Mouse (Mus musculus): Measurements from ENCODE around the gene Brwd1.
"Not testable (repeated sequence)": the region's sequence is repeated elsewhere in the genome, so short reads cannot be mapped to it uniquely, and the experiment has no call there.

The Brwd1 gene

DNA sequence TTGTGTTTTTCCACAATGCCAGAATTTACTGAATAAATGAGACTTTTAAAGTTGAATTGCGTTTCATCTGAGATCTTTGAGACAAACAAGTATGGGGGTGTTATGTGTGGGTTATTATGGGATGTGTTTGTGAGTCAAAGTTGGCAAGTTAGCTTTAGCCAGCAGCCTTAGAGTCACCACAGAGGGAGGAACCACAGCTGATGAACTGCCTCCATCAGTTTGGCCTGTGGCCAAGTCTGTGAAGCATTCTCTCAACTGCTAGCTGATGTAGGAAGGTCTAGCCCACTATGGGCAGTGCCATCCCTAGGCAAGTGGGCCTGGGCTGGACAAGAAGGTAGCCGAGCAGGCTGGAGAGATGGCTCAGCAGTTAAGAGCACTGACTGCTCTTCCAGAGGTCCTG, 111.5 kb downstream of the Brwd1 start:
- no peak for DNase-seq

- DNase-seq = no peak
Measured at GRCm38 (mm10) chr16:95967455-95967854, 114.9 kb downstream of the Brwd1 start.

DNA sequence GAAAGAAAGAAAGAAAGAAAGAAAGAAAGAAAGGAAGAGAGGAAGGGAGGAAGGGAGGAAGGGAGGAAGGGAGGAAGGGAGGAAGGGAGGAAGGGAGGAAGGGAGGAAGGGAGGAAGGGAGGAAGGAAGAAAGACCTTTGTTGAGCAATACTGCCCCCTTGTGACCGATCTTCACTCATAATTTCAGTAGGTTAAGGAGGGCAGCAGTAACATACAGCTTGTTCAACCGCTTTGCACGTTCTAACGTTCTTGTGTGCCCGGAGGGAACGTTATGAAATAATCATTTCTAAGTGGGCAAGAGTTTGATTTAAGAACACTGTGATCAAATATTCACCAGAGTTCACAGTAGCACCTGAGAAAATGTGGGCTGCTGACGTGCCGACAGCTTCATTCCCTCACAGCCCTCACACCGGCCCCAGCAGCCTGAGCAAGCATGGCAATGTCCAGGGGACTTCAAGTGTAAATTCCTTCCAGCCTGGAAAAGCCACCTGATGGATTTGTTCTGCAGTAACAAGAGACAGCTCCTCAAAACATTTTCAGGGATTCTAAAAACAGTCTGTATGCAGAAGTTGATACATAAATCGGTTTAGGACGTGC, 117.8 kb downstream of the Brwd1 start:
- DNase-seq = peak in 1 of 2 experiments; percentile 72

GRCm38 (mm10) chr16:95961484-95961883, 120.8 kb downstream of the Brwd1 start:
- DNase-seq = not testable (repeated sequence)

- not testable (repeated sequence) for DNase-seq
Measured at GRCm38 (mm10) chr16:95960689-95961088, 121.6 kb downstream of the Brwd1 start.

DNA sequence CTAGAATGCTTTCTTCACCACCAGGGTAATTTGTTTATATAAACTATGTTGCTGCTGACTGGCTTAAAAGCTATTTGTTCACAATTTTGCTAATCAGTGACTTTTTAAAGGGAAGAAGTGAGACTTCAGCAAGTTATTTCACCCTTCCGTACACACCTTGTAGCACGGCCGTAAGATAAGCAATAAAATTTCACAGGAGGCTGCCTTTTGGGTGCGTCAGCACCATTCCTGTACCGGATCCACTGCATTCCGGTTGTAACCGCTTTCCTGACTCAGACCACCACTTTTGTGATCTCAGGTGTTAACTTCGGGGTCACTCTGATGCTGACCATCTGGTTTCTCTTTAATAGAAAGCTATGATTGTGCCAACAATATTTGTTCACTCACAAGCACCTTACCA, 124.2 kb downstream of the Brwd1 start:
- no peak for DNase-seq

- DNase-seq = no peak
Measured at GRCm38 (mm10) chr16:95956618-95957017, 125.7 kb downstream of the Brwd1 start.

- no peak for DNase-seq
Measured at GRCm38 (mm10) chr16:95955716-95956346, 126.5 kb downstream of the Brwd1 start.

- DNase-seq = no peak
Measured at GRCm38 (mm10) chr16:95954341-95954740, 128.0 kb downstream of the Brwd1 start.

GRCm38 (mm10) chr16:95953159-95953650, 129.1 kb downstream of the Brwd1 start:
- no peak for DNase-seq

DNA sequence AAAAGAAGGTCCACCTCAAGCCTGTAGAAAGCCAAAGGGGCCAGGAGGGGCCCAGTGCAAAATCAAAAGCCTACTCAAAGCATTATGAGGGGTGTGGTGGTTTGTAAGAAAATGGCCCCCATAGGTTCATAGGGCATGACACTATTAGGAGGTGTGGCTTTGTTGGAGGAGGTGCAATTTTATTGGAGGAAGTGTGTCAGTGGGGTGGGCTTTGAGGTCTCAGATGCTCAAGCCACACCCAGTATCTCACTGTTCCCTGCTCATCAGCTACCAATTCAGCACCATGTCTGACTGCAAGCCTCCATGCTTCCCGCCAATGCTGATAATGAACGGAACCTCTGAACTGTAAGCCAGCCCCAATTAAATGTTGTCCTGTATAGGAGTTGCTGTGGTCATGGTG, 130.9 kb downstream of the Brwd1 start:
- no peak for DNase-seq

DNA sequence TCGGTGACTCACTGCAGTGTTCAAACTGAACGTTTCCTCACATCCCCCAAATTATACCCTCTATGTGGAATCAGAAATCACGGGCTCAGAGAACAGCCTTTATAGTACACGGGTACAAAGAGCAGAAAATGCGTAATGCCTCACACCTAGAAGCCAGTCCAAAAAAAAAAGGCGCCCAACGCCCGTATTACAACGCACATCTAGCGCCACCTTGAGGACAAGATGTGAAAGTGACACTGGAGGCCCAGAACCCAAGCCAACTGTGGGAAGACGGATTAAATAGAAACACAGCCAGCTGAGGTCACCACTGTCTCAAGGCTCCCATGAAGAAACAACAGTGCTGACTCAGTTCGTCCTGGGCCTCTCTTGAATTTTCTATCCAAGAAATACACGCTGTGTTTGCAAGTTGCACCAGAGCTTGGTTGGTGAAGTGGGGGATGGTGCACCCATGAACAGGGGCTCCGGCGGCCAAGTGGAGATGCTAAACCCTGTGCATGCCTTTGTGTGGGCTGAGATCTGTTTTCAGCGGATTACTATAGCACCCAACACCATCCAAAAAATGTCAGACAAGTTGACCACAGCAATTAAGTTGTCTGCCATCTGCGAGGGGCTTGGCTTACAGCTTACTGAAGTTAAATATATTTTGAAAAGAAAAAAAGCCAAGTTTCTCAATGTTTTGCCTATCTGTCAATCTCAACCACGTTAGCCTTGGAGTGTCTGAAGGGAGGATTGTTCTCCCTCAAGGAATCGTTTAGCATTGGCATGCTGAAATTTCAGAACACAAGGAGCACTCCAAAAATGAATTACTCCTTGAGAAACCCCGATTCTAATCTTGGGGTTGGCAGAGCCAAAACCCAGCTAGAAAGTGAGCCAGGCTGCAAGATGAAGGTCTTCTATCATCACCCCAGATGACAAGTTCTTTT, 136.7 kb downstream of the Brwd1 start:
- peak; percentile 76 to 80 for DNase-seq

- DNase-seq = no peak
Measured at GRCm38 (mm10) chr16:95943186-95943585, 139.1 kb downstream of the Brwd1 start.

Measured in cerebellum, postnatal 25 days (tissue).